Mouse (Mus musculus): Measurements from ENCODE around the gene Ddx55.

The Ddx55 gene

DNA sequence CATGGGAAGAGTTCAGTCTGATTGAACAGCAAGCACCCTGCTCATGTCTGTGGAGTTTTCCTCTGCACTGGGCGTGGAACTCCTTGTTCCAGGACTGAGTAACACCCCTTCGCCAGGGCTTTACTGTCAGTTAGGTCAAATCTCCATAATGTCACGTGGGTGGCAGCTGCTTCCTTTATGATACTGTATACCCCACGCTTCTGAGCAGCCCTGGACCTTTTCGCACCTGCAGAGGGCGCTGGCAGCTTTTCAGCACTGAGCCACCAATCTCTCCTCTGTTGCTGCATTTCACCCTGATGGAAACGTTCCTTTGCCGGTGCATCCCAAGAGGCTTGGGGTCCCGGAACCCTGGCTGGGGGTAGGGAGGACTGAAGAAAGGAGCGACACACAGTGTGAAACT is 58.3 kb downstream of the Ddx55 start:
- peak; percentile 23 to 57 for DNase-seq (ENCODE audit: low spot score in 2 of 2)

DNA sequence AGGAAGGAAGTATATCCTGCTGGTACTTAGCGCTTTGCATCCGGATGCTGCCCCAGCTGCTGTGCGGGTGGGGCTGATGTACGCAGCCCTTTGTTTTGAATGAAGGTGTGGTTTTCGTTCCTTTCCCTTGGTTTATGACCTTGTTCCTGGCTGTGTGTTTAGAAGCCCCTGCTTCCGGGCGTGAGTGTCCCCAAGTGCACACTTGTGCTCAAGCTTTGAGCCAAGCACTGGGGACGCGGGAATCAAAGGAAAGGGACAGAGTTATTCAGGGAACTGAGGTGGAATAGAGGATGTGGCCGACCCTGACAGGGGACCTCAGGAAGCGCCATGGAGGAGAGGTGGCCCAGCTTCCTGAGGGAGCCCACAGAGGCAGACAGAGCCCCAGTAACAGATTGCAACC is 62.0 kb downstream of the Ddx55 start:
- peak; percentile 37 to 46 for DNase-seq (ENCODE audit: low spot score in 2 of 2)

DNA sequence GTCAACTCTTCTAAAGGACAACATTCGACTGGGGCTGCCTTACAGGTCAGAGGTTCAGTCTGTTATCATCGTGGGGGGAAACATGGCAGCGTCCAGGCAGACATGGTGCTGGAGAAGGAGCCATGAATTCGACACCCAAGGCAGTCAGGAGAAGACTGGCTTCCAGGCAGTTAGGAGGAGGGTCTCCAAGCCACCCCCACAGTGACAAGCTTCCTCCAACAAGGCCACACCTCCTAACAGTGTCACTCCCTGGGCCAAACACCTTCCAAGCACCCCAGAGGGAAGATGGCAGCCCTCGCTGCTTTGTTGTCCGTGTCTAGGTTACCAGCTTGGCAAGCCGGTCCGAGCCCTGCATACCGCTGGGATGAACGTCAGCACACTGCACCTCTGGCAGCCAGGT is 66.0 kb downstream of the Ddx55 start:
- DNase-seq (ENCODE audit: low spot score in 2 of 2), result no peak

All from thymus, postnatal 10 days (tissue).